Mouse (Mus musculus) cortical plate, adult 2 months (tissue): ENCODE data around the gene Lypla2.

Source experiments
- CTCF ChIP-seq: fragments of 200-500 bp; IDR thresholded peaks from 2 replicates; pipeline ENCODE4 v1.5.1; 2011; ENCODE audit warnings: mild to moderate bottlenecking, control low read depth, low read length; ENCODE audit not compliant: insufficient read depth; ENCODE audit errors: extremely low read depth
- POLR2A ChIP-seq: fragments of 200-500 bp; IDR thresholded peaks from 2 replicates; pipeline ENCODE4 v1.6.1; 2011; ENCODE audit warnings: mild to moderate bottlenecking, low read length, control low read depth; ENCODE audit not compliant: insufficient read depth; ENCODE audit errors: extremely low read depth

- TF ChIP-seq CTCF (no peak), POLR2A (no peak)
These were observed 16.5 kb downstream of the Lypla2 start for GRCm38 (mm10) chr4:135955886-135956285.
